Mouse (Mus musculus) intestine, embryonic 15.5 days (tissue): Measurements from ENCODE around the gene Ikzf1. TPM values are rescaled to one million over a fixed set of nuclear protein-coding genes. Genes with fewer than 3 reads are reported as not detected.

Source experiments
- ATAC-seq: fragments of 200-750 bp; cut with Nextera tagmentation; 2 replicates; pipeline ENCODE4 v1.8.0; 2017; ENCODE audit warnings: moderate TSS enrichment, moderate library complexity
- H3K27ac ChIP-seq: fragments of 300-500 bp; sonication (generic); 2 replicates; pipeline ENCODE4 v1.5.1; 2015; ENCODE audit warnings: mild to moderate bottlenecking, inconsistent platforms
- H3K27me3 ChIP-seq: fragments of 300-500 bp; sonication (generic); replicated peaks from 2 replicates; pipeline ENCODE4 v1.6.1; 2015; ENCODE audit warnings: inconsistent platforms
- H3K36me3 ChIP-seq: fragments of 300-500 bp; sonication (generic); 2 replicates; pipeline ENCODE4 v1.6.1; 2015; ENCODE audit warnings: inconsistent platforms
- H3K4me1 ChIP-seq: fragments of 300-500 bp; sonication (generic); replicated peaks from 2 replicates; pipeline ENCODE4 v1.6.1; 2015; ENCODE audit warnings: inconsistent platforms
- H3K4me2 ChIP-seq: fragments of 300-500 bp; sonication (generic); replicated peaks from 2 replicates; pipeline ENCODE4 v1.6.1; 2015; ENCODE audit warnings: mild to moderate bottlenecking, inconsistent platforms
- H3K4me3 ChIP-seq: fragments of 300-500 bp; sonication (generic); replicated peaks from 2 replicates; pipeline ENCODE4 v1.5.1; 2015; ENCODE audit warnings: inconsistent platforms
- H3K9ac ChIP-seq: fragments of 300-500 bp; sonication (generic); 2 replicates; pipeline ENCODE4 v1.6.1; 2015; ENCODE audit warnings: inconsistent platforms
- H3K9me3 ChIP-seq: fragments of 300-500 bp; sonication (generic); 2 replicates; pipeline ENCODE4 v1.6.1; 2016; ENCODE audit warnings: inconsistent platforms
- WGBS: fragments of 180-500 bp; shearing (Covaris S2); methylation state at CpG from one replicate; pipeline ENCODE4 v1.1.7; 2015; 5-methylcytosine and 5-hydroxymethylcytosine counted together
- polyA plus RNA-seq: library from polyadenylated mRNA; unstranded; fragments of >200 nt; fragmentation: Nextera tagmentation; extraction: Ambion mirVana; gene quantifications from 2 replicates; pipeline ENCODE4 v1.2.1, GENCODE M21; 2015

Gene Ikzf1
- polyA plus RNA-seq, 1 experiment from 2014 or later, result 1.5 TPM

DNA sequence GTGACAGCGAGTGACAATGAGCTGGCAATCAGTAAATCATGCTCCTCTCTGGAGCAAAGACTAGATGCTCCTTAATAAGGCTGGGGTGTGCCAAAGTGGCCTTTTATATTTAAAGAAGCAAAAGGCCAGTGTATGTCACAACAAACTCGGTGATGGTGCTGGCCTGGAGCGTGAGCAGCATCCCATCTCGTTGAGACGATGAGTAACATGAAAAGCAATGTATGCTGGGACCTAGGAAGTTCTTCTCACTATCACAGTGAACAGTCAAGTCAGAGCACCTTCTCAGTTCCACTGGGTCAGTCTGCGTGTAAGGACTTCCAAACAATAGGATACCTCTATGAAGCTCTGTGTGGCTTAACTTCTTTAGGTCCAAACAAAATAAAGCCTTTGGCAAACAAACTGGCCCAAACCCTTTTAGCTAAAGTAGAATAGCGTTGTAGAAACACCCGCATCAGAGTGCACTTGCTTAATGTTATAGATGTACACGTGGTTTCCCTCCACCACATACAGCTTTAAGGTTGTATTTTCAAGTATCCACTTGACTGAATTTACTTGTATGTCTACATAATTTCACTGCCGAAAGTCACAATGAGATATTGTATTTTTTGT lies 7.9 kb downstream of the Ikzf1 start:
- H3K9me3 ChIP-seq, result no peaks in the 10 kb centered on the region
- no peaks in the 10 kb centered on the region for H3K36me3 ChIP-seq
- no peak for ATAC-seq
- H3K4me2 ChIP-seq, result no peak overlapping the region
- H3K27ac ChIP-seq, result no peak overlapping the region
- no peak overlapping the region for H3K9ac ChIP-seq
- H3K4me1 ChIP-seq, result no peaks in the 10 kb centered on the region
- H3K4me3 ChIP-seq, result no peak overlapping the region
- WGBS, result 86% methylated on average over 10 of the region's 10 CpGs
- no peaks in the 10 kb centered on the region; the same call in 1 of the 2 replicates for H3K27me3 ChIP-seq

DNA sequence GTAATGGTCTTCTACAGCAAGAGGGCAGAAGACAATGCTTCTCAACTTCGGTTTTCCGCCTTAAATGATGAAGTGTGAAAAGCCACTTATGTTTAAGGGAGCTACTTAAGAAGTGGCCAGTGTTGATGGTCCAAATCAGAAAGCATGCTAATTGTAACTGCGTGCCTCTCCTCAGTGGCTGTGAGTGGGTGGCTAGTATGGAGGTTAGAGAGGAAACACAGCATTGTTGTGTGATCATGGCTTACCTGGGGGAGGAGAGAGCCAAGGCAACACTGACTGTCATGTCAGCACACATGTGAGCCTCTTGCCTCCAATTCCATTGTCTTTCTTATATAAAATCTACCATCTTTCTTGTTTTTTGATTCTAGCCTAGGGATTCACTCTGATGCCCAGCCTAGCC lies 8.6 kb downstream of the Ikzf1 start:
- no peak overlapping the region for H3K4me3 ChIP-seq
- no peaks in the 10 kb centered on the region for H3K4me1 ChIP-seq
- no peak overlapping the region for H3K4me2 ChIP-seq
- H3K27me3 ChIP-seq, result no peaks in the 10 kb centered on the region
- H3K36me3 ChIP-seq, result no peaks in the 10 kb centered on the region
- no peak for ATAC-seq
- no peak overlapping the region for H3K27ac ChIP-seq
- WGBS, result 91% methylated on average over 3 of the region's 3 CpGs
- no peaks in the 10 kb centered on the region for H3K9me3 ChIP-seq
- no peak overlapping the region for H3K9ac ChIP-seq

DNA sequence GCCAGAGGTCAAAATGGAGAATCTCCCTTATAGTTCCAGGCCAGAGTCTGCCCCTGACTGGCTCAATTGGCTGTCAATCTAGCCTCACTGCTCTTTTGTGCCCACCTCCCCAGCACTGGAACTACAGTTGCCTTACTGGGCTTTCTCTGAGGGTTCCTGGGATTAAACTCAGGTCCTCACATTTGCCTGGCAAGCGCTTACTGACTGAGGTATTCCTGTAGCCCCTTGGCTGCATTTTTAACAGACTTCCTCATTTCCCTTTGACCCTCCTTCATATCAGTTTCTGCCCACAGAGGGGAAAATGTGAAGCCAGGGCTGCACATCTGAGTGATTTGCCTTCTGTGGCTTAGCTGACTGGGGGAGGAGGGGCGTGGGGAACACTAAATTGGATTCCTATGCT lies 9.3 kb downstream of the Ikzf1 start:
- no peaks in the 10 kb centered on the region for H3K9me3 ChIP-seq
- no peak overlapping the region for H3K4me3 ChIP-seq
- H3K4me2 ChIP-seq, result no peak overlapping the region
- no peaks in the 10 kb centered on the region for H3K36me3 ChIP-seq
- H3K27ac ChIP-seq, result no peak overlapping the region
- no peak for ATAC-seq
- H3K4me1 ChIP-seq, result no peaks in the 10 kb centered on the region
- 77% methylated on average over 2 of the region's 2 CpGs for WGBS
- H3K9ac ChIP-seq, result no peak overlapping the region
- H3K27me3 ChIP-seq, result no peaks in the 10 kb centered on the region

DNA sequence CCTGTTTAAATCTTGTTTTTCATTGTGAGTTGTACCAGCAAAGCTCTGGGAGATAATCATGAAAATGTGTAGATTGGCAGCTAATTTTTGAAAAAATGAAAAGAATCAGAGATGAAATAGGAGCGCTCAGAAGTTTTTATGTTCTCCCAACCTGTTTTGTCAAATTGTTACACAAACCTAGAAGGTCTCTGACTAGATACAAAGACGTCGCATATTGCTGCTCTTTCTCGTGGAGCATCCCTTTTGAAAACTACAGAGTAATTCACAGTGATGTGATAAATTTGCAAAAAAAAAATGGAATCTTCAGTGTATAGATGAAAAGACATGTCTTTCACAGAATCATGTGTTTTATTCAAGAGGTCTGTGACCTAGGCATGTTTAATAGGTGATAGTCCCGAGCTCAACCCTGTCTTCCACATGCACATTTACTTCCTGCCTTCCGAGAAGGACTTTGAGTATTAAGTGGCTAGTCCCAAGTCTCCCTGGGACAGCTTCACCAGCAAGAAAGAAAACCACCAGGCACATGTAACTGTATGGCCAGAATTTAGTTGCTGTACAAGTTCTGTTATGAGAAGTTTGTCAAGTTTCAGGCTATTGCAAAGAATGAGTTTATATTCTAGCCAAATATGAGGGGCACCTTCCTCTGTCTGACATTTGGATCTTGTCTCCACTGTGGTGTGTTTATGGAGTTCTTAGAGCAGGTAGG lies 9.8 kb downstream of the Ikzf1 start:
- H3K9ac ChIP-seq, result no peak overlapping the region
- no peaks in the 10 kb centered on the region for H3K36me3 ChIP-seq
- WGBS, result 81% methylated on average over 6 of the region's 6 CpGs
- H3K4me1 ChIP-seq, result no peaks in the 10 kb centered on the region
- no peak overlapping the region for H3K27ac ChIP-seq
- H3K27me3 ChIP-seq, result no peaks in the 10 kb centered on the region
- H3K9me3 ChIP-seq, result no peaks in the 10 kb centered on the region
- ATAC-seq, result no peak
- no peak overlapping the region for H3K4me3 ChIP-seq
- no peak overlapping the region for H3K4me2 ChIP-seq

DNA sequence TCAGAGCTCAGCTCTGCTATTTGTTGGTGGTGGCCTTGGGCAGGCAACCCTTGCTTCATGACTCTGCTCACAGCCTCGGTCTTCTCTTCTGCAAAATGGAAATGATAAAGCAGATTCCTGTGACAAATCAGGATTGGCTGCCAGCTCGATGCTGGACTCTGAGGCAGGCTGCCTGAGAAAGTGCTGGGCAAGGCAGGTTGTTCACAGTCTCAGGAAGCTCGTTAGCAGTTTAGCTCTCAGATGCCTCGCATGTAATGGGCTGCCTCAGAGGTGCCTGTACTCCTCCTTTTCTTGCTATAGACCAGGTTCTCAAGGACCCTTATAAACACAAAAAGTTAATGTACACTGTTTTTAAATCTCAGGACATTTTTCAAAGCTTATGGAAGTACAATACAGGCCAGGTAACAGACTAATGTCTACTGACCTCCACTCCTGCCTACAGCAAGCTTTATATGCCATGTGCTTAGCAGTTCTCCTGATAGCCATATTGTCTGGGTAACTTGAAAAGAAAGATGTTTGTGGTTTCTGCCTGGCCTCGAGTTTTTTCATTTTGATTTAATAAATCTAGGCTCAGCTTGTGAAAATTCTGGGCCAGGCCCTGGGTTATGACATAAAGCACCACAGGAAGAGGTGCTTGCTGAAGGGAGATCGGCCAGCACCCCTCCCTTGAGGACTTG lies 10.5 kb downstream of the Ikzf1 start:
- Histone ChIP-seq H3K27me3 (no peaks in the 10 kb centered on the region), H3K36me3 (no peaks in the 10 kb centered on the region), H3K4me1 (no peaks in the 10 kb centered on the region), H3K4me3 (no peak overlapping the region), H3K27ac (no peak overlapping the region), H3K9ac (no peak overlapping the region), H3K4me2 (no peak overlapping the region), H3K9me3 (no peaks in the 10 kb centered on the region)
- WGBS, result 62% methylated on average over 6 of the region's 6 CpGs
- ATAC-seq, result no peak

DNA sequence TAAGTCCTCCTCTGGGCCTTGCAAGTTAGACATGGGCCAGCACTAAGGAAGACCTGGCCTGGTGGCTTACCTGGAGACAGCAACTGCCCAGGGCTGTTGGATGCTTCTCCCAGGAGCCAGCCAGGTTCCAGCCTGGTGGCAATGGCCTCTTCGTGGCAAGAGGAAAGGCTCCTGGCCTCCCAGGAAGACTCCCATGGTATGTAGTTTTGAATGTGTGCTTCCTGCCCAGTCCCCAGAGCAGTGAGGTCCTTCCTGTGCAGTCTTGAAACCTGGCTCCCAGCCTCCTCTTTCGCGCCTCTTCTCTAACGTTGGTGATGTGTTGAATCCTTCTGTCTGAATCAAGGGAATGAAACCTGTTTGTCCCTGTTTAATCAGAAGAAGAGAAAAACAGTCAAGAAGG lies 11.1 kb downstream of the Ikzf1 start:
- 82% methylated on average over 4 of the region's 4 CpGs for WGBS
- Histone ChIP-seq H3K27ac (no peak overlapping the region), H3K36me3 (no peaks in the 10 kb centered on the region), H3K9me3 (no peaks in the 10 kb centered on the region), H3K27me3 (no peaks in the 10 kb centered on the region), H3K4me1 (no peaks in the 10 kb centered on the region), H3K4me2 (no peak overlapping the region), H3K4me3 (no peak overlapping the region), H3K9ac (no peak overlapping the region)
- ATAC-seq, result no peak

DNA sequence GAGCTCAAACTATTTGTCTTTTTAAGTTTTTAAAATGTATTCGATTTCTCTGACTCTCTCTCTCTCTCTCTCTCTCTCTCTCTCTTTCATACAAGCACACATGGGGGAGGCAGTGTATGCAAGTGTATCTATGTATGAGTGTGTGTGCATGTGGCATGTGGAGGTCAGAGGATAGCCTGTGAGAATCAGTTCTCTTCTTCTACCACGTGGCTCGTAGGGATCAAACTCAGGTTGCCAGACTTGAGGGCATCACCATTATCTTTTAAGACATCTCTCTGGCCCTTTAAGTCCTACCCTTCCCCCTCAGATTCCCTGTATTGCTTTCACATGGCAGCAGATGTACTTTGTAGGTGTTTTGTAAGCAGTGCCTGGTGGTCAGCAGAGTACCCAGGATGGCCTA lies 12.0 kb downstream of the Ikzf1 start:
- H3K27me3 ChIP-seq, result no peaks in the 10 kb centered on the region
- no peaks in the 10 kb centered on the region for H3K9me3 ChIP-seq
- H3K36me3 ChIP-seq, result no peaks in the 10 kb centered on the region
- H3K4me2 ChIP-seq, result no peak overlapping the region
- WGBS, result 83% methylated on average over 3 of the region's 3 CpGs
- no peak for ATAC-seq
- no peaks in the 10 kb centered on the region for H3K4me1 ChIP-seq
- no peak overlapping the region for H3K27ac ChIP-seq
- no peak overlapping the region for H3K9ac ChIP-seq
- no peak overlapping the region for H3K4me3 ChIP-seq

DNA sequence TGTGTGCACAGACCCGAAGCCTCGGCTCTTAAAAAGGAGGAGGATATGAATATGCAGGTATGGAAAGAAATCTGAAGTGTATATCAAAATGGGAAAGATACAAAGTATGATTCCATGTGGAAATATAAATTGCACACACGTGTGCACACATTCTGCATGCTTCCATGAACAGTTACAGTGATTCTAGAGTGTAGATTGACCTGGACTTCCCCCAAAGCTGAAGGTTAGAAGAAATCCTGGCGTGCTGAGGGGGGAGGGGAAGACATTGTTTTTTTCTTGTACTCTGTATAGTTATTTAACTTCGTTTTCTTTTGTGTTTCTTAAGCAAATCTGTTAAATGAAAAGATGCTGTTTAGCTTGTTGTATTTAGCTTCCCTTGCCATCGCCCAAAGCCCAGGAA lies 16.6 kb downstream of the Ikzf1 start:
- ATAC-seq, result no peak
- H3K27me3 ChIP-seq, result no peaks in the 10 kb centered on the region
- WGBS, result 57% methylated on average over 6 of the region's 6 CpGs

DNA sequence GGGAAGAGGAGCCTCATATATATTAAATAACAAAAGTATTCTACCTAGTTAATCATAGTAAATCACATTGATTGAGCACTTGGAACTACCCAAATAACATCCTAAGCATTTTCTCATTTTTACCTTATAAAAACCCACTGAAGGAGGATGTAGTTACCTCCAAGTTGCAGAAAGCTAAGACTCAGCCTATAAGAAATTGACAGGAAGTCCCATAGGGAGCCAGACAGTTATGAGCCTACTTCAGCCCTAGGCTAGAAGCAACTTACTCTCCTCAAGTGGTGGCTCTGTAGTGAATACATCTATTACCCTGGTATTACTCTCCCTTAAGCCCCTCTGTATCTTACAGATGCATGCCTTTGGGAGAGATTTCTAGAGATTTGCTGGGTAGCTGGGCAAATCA lies 19.0 kb downstream of the Ikzf1 start:
- H3K4me1 ChIP-seq, result no peaks in the 10 kb centered on the region
- no peak for ATAC-seq
- H3K9me3 ChIP-seq, result no peaks in the 10 kb centered on the region
- no peak overlapping the region for H3K27ac ChIP-seq
- no peak overlapping the region for H3K9ac ChIP-seq
- no peak overlapping the region for H3K4me3 ChIP-seq
- H3K27me3 ChIP-seq, result no peaks in the 10 kb centered on the region
- no peaks in the 10 kb centered on the region for H3K36me3 ChIP-seq
- H3K4me2 ChIP-seq, result no peak overlapping the region

More for the DNA sequence above, 16.6 kb downstream of the Ikzf1 start:
- no peaks in the 10 kb centered on the region for H3K9me3 ChIP-seq
- no peak overlapping the region for H3K4me3 ChIP-seq
- H3K4me2 ChIP-seq, result no peak overlapping the region
- no peak overlapping the region for H3K27ac ChIP-seq
- H3K9ac ChIP-seq, result no peak overlapping the region
- H3K4me1 ChIP-seq, result no peaks in the 10 kb centered on the region
- H3K36me3 ChIP-seq, result no peaks in the 10 kb centered on the region

DNA sequence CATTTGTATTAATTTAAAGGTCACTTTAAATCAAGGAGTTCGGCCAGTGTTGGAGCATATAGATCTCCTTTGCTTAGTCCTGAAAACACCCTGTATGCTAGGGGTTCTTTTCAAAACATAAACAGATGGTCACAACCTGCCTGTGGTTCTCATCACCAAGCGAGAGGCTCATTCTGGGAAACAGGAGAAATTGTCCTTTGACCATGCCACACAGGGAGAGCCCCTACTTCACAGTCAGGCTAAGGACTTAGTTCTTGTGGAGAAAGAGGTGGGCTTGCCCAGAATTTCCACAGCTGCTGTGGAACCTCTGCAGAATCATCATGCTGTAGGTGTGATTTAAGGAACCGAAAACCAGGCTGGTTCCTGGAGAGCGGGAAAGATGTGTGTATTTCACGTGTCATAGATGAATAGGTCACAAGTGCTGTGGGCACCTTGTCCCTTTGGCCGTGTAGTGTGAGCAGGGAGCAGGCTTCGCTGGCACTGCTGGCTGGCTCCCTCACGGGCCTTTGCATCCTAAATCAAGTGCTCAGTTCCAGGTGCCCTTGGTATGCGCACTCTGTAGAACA lies 23.4 kb downstream of the Ikzf1 start:
- Histone ChIP-seq H3K36me3 (no peaks in the 10 kb centered on the region), H3K27ac (no peak overlapping the region), H3K4me1 (no peaks in the 10 kb centered on the region), H3K27me3 (no peaks in the 10 kb centered on the region), H3K4me2 (no peak overlapping the region), H3K9ac (no peak overlapping the region), H3K9me3 (no peaks in the 10 kb centered on the region), H3K4me3 (no peak overlapping the region)
- no peak for ATAC-seq
- 87% methylated on average over 9 of the region's 9 CpGs for WGBS

DNA sequence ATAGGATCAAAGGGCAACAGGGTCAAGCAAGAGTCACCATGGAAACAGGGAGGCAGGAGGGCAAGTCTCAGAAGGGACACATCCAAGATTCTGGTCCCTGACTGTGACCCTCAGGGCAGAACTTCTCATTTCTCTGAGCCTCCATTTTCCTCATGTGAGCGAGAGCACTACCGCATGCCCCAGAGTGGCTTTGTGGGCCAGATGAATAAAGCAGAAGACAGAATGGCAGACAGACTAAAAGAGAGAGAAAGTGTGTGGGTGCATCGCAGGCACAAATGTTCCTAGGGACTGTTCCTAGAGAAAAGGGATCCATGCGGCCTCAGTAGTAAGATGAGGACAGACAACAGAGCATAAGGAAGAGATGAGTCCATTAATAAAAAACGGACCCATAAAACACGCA lies 24.5 kb downstream of the Ikzf1 start:
- WGBS, result 83% methylated on average over 6 of the region's 6 CpGs
- no peak overlapping the region for H3K4me3 ChIP-seq
- H3K9ac ChIP-seq, result no peak overlapping the region
- no peak for ATAC-seq
- no peaks in the 10 kb centered on the region for H3K9me3 ChIP-seq
- no peaks in the 10 kb centered on the region for H3K36me3 ChIP-seq
- H3K27me3 ChIP-seq, result no peaks in the 10 kb centered on the region
- no peak overlapping the region for H3K27ac ChIP-seq
- H3K4me2 ChIP-seq, result no peak overlapping the region
- H3K4me1 ChIP-seq, result no peaks in the 10 kb centered on the region

DNA sequence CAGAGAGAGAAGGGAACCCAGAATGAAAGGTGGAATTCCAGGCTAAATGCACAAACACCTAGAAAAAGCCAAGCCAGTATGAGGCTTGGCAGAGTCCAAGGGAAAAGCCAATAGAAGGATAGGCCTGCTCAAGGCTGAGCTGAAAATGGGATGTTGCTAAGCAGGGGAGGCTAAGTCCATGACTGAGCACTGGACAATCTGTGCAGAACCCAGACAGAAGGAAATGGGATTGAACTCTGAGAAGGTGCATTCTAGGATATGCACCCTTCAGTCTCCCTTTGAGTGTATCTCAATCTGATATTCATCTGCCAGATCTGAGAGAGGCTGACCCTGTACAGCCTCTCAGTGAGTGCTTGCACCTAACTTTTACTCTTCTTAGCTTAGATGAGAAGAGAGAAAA lies 25.9 kb downstream of the Ikzf1 start:
- H3K27ac ChIP-seq, result no peak overlapping the region
- no peak overlapping the region for H3K4me3 ChIP-seq
- no peak overlapping the region for H3K4me2 ChIP-seq
- H3K36me3 ChIP-seq, result no peaks in the 10 kb centered on the region
- no peaks in the 10 kb centered on the region for H3K9me3 ChIP-seq
- H3K27me3 ChIP-seq, result no peaks in the 10 kb centered on the region
- ATAC-seq, result no peak
- H3K9ac ChIP-seq, result no peak overlapping the region
- H3K4me1 ChIP-seq, result no peaks in the 10 kb centered on the region

DNA sequence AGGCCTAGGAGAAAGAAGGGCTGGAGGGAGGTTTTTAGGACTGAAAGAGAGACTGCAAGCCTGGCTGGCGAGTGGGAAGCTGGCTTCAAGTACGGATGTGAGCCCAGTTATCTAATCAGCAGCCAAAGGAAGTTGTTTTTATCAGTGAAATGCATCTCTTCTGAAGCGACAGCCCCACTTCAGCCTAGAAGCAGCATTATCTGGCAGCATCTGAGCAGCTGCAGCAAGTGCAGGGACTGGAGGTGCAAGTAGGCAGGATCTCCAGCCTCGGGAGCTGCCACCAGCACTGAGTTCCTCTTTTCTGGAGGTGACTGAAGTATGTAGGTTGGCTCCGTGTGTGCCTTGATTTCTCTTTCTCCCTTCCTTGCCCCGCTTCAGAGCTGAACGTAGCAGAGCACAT lies 26.9 kb downstream of the Ikzf1 start:
- no peak overlapping the region for H3K27ac ChIP-seq
- H3K9me3 ChIP-seq, result no peaks in the 10 kb centered on the region
- no peak overlapping the region for H3K9ac ChIP-seq
- no peaks in the 10 kb centered on the region for H3K36me3 ChIP-seq
- H3K4me3 ChIP-seq, result no peak overlapping the region
- H3K27me3 ChIP-seq, result no peaks in the 10 kb centered on the region
- H3K4me1 ChIP-seq, result no peaks in the 10 kb centered on the region
- WGBS, result 52% methylated on average over 7 of the region's 7 CpGs
- no peak for ATAC-seq
- H3K4me2 ChIP-seq, result no peak overlapping the region
